Mouse (Mus musculus) thymus, adult 2 months (tissue): ENCODE measurements around the gene Gprc5b. TPM values are rescaled to one million over a fixed set of nuclear protein-coding genes. Genes with fewer than 3 reads are reported as not detected.

Source experiments
- DNase-seq: peaks from one replicate; pipeline ENCODE4 v3.0.0; 2021
- H3K27ac ChIP-seq: fragments of 200-500 bp; 2 replicates; pipeline ENCODE4 v1.5.1; 2012; ENCODE audit warnings: low read length, control low read depth; ENCODE audit not compliant: control insufficient read depth, insufficient read depth
- H3K27me3 ChIP-seq: fragments of 200-500 bp; 2 replicates; pipeline ENCODE4 v1.6.1; 2012; ENCODE audit warnings: mild to moderate bottlenecking, low read length, moderate library complexity, mixed read lengths; ENCODE audit not compliant: control insufficient read depth, insufficient read depth
- H3K36me3 ChIP-seq: fragments of 200-500 bp; 2 replicates; pipeline ENCODE4 v1.6.1; 2012; ENCODE audit warnings: mild to moderate bottlenecking, low read length, moderate library complexity; ENCODE audit not compliant: control insufficient read depth, insufficient read depth
- H3K4me1 ChIP-seq: fragments of 200-500 bp; replicated peaks from 2 replicates; pipeline ENCODE4 v1.6.1; 2012; ENCODE audit warnings: low read length; ENCODE audit not compliant: control insufficient read depth, insufficient read depth
- H3K4me3 ChIP-seq: fragments of 200-500 bp; 2 replicates; pipeline ENCODE4 v1.5.1; 2012; ENCODE audit warnings: mild to moderate bottlenecking, low read length, control low read depth, moderate library complexity; ENCODE audit not compliant: control insufficient read depth, insufficient read depth
- CTCF ChIP-seq: fragments of 200-500 bp; IDR thresholded peaks from 2 replicates; pipeline ENCODE4 v1.5.1; 2012; ENCODE audit warnings: mild to moderate bottlenecking, control low read depth, low read length, moderate library complexity, borderline replicate concordance; ENCODE audit not compliant: control insufficient read depth, poor library complexity, insufficient read depth; ENCODE audit errors: extremely low read depth
- POLR2A ChIP-seq: fragments of 200-500 bp; IDR thresholded peaks from 2 replicates; pipeline ENCODE4 v1.6.1; 2012; ENCODE audit warnings: mild to moderate bottlenecking, low read length, control low read depth, moderate library complexity; ENCODE audit not compliant: control insufficient read depth, poor library complexity, insufficient read depth; ENCODE audit errors: extremely low read depth
- WGBS: fragments of 180-500 bp; shearing (Covaris S2); methylation state at CpG from one replicate; pipeline ENCODE4 v1.1.7; 2018; 5-methylcytosine and 5-hydroxymethylcytosine counted together
- polyA plus RNA-seq: library from polyadenylated mRNA; depleted of rRNA; stranded (reverse); fragments of >200 nt; gene quantifications from 2 replicates; pipeline ENCODE4 v1.2.3, GENCODE M21; 2012

The Gprc5b gene
- polyA plus RNA-seq, 1 experiment: 15.2 TPM

DNA sequence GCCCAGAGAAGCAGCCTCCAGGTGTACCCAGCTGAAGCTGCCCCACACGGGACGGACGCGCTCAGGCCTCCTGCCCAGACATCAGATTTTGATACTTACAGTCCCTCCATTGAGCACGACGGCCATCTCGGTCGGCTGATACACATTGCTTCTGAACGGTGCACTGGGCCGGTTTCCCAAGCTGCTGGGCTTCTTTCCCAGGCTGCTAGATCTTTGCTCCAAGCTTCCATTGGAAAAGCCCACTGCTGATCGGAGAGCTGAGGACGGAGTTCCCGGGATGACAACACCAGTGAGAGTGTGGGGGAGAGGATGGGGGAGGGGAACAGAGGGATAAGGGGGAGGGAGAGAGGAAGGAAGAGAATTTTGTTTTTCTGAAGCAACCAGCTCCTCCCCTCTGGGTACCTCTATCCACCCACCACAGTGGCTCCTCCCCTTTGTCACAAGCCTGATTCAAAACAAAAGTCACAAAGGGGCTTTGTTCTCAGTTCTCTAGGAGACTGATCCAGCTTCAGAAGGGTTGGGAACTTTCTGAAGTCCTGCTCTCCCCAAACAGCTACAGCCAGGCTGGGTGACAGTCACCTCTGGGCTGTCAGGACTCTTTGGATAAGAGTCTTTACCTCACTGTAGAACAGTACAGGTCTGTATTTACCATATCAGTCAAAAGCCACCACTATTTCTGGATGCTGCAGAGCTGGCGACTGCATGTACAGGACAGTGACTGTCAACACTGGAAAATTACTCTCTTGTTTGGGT is 18.4 kb downstream of the Gprc5b start:
- Histone ChIP-seq H3K27ac (peak overlapping the region; percentile 41; the same call in 1 of the 2 replicates), H3K27me3 (no peaks in the 10 kb centered on the region), H3K4me3 (peak overlapping the region; percentile 68), H3K36me3 (no peaks in the 10 kb centered on the region), H3K4me1 (peaks cover 13% of the 10 kb centered on the region)
- TF ChIP-seq POLR2A: no peak
- TF ChIP-seq CTCF: no peak
- WGBS: 14% methylated on average over 14 of the region's 14 CpGs
- peak; percentile 38 for DNase-seq

DNA sequence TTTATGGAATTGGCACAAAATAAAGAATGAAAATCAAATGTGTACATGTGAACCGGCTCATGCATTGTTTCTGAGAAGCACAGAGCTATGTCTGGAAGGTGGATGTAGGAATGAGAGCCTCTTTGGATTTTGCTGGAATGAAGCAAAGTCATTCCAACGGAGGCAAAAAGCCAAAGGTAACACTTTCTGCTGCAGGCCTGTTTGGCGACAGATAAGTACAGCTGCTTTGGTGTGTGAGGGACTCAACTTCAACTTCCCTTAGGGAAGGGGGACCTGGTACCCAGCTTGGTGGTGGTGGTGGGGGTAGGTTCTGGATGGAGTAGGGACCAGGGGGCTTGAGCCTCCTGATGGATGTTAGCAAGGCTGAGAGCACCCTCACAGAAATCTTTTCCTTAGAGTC is 19.2 kb downstream of the Gprc5b start:
- TF ChIP-seq CTCF (no peak), POLR2A (no peak)
- peak; percentile 6 for DNase-seq
- H3K4me3 ChIP-seq: peak overlapping the region; percentile 68
- peaks cover 13% of the 10 kb centered on the region for H3K4me1 ChIP-seq
- H3K27ac ChIP-seq: no peak overlapping the region
- no peaks in the 10 kb centered on the region for H3K27me3 ChIP-seq
- 69% methylated on average over 3 of the region's 3 CpGs for WGBS
- H3K36me3 ChIP-seq: no peaks in the 10 kb centered on the region

- H3K27ac ChIP-seq: no peak overlapping the region
- 95% methylated on average over 4 of the region's 4 CpGs for WGBS
- TF ChIP-seq POLR2A (no peak), CTCF (no peak)
Observed at GRCm38 (mm10) chr7:118973377-118973776, 21.6 kb downstream of the Gprc5b start.

DNA sequence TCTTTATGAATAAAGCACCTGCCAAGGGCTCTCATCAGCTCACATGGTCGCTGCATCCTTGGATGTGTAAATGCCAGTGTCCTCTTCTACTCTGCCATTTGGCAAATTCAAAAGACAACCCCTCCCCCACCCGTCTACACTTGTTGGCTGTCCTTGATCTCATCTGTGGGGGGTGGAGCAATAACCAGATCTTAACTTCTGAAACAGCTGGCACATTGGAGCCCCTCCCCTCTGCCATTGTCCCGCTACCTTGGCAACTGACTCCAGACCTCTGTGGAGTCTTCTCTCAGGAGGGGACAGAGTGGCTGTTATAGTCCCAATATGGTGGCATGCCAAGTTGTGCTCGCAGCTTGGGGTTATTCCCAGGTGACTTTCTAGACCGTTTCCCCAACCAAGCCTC is 22.7 kb downstream of the Gprc5b start:
- Histone ChIP-seq H3K27ac (no peak overlapping the region), H3K27me3 (no peaks in the 10 kb centered on the region), H3K36me3 (no peaks in the 10 kb centered on the region), H3K4me1 (peaks cover 13% of the 10 kb centered on the region), H3K4me3 (no peak overlapping the region)
- 86% methylated on average over 5 of the region's 5 CpGs for WGBS
- DNase-seq: no peak
- TF ChIP-seq CTCF: no peak
- TF ChIP-seq POLR2A: no peak

More at GRCm38 (mm10) chr7:118973377-118973776, 21.6 kb downstream of the Gprc5b start:
- Histone ChIP-seq H3K4me3 (no peak overlapping the region), H3K36me3 (no peaks in the 10 kb centered on the region), H3K4me1 (peaks cover 13% of the 10 kb centered on the region), H3K27me3 (no peaks in the 10 kb centered on the region)
- no peak for DNase-seq

GRCm38 (mm10) chr7:118971499-118971898 is 23.5 kb downstream of the Gprc5b start:
- no peak for DNase-seq
- Histone ChIP-seq H3K4me3 (no peak overlapping the region), H3K36me3 (no peaks in the 10 kb centered on the region), H3K27ac (no peak overlapping the region), H3K4me1 (peaks cover 10% of the 10 kb centered on the region), H3K27me3 (no peaks in the 10 kb centered on the region)
- 94% methylated on average over 8 of the region's 8 CpGs for WGBS
- TF ChIP-seq POLR2A: no peak
- no peak for TF ChIP-seq CTCF

GRCm38 (mm10) chr7:118968870-118969269 is 26.1 kb downstream of the Gprc5b start:
- no peak overlapping the region for H3K4me3 ChIP-seq
- TF ChIP-seq CTCF (no peak), POLR2A (no peak)
- 0 out of 2 replicates have a peak, but pooled peaks cover 4% of the 10 kb centered on the region for H3K4me1 ChIP-seq
- DNase-seq: no peak
- H3K36me3 ChIP-seq: no peaks in the 10 kb centered on the region
- no peaks in the 10 kb centered on the region for H3K27me3 ChIP-seq
- 93% methylated on average over 3 of the region's 3 CpGs for WGBS
- no peak overlapping the region for H3K27ac ChIP-seq

DNA sequence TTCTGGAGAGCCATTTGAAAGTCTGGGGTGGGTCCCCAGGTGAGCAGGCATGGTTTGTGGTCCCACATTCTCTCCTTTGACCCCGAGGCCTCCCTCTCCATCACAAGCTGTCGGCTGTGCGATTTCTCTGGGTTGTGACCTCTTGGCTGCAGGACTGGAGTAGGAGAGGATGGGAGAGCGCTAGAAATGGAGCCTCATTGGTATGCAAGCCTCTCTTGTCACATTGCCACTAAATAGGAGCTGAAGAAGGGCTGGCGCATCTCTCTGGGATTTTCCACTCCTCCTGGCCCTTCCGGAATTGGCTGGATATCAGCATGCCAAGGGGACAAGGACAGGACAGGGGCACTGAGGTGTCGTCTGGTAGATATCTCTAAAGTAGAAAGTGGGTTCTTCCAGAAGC is 29.8 kb downstream of the Gprc5b start:
- TF ChIP-seq CTCF: no peak
- TF ChIP-seq POLR2A: no peak
- 73% methylated on average over 7 of the region's 7 CpGs for WGBS
- Histone ChIP-seq H3K27me3 (no peaks in the 10 kb centered on the region), H3K27ac (no peak overlapping the region), H3K4me3 (no peak overlapping the region), H3K36me3 (no peaks in the 10 kb centered on the region), H3K4me1 (no peaks in the 10 kb centered on the region)
- no peak for DNase-seq
